Mouse (Mus musculus): ENCODE results near the gene Set. TPM values are rescaled to one million over a fixed set of nuclear protein-coding genes. Genes with fewer than 3 reads are reported as not detected.
"Not testable (repeated sequence)": the region's sequence is repeated elsewhere in the genome, so short reads cannot be mapped to it uniquely, and the experiment has no call there.

Gene Set
- polyA plus RNA-seq, 1 experiment from 2014 or later = 400 TPM

- H3K36me3 ChIP-seq = peaks cover 15% of the 10 kb centered on the region
- 0 out of 2 replicates have a peak overlapping the region, but pooled peaks have one; percentile 64 for H3K4me2 ChIP-seq
- H3K4me3 ChIP-seq = peak overlapping the region; percentile 72; the same call in 1 of the 2 replicates
- 96% methylated on average over 6 of the region's 6 CpGs for WGBS
- H3K27me3 ChIP-seq = no peaks in the 10 kb centered on the region
- H3K9me3 ChIP-seq = no peaks in the 10 kb centered on the region
- H3K9ac ChIP-seq = no peak overlapping the region
- peaks cover 22% of the 10 kb centered on the region for H3K4me1 ChIP-seq (replicated peaks)
- no peak overlapping the region for H3K27ac ChIP-seq
- no peak for ATAC-seq (ENCODE audit: low FRiP score)
Observed at GRCm38 (mm10) chr2:30047127-30047526, 10.1 kb upstream of the Set start.

- ATAC-seq (ENCODE audit: low FRiP score) = no peak
- Histone ChIP-seq H3K36me3 (peaks cover 15% of the 10 kb centered on the region), H3K4me1 (replicated peaks) (peaks cover 15% of the 10 kb centered on the region), H3K4me3 (peak overlapping the region; percentile 72), H3K9ac (peak overlapping the region; percentile 86), H3K27ac (peak overlapping the region; percentile 96), H3K27me3 (peaks cover 3% of the 10 kb centered on the region; the same call in 1 of the 2 replicates), H3K4me2 (peak overlapping the region; percentile 64), H3K9me3 (no peaks in the 10 kb centered on the region)
- 53% methylated on average over 11 of the region's 11 CpGs for WGBS
Observed at GRCm38 (mm10) chr2:30048101-30048501, 9.1 kb upstream of the Set start.

GRCm38 (mm10) chr2:30048699-30049388, 8.3 kb upstream of the Set start, which contains the start of gene Wdr34:
Gene Wdr34 (minus strand): TSS chr2:30048881.
- H3K9me3 ChIP-seq = no peaks in the 10 kb centered on the region
- ATAC-seq (ENCODE audit: low FRiP score) = peak; percentile 95
- WGBS = 1% methylated on average over 54 of the region's 54 CpGs
- H3K4me1 ChIP-seq (replicated peaks) = peaks cover 15% of the 10 kb centered on the region
- H3K9ac ChIP-seq = peak within 1 kb of the TSS; percentile 86
- H3K36me3 ChIP-seq = peaks cover 15% of the 10 kb centered on the region
- peak within 1 kb of the TSS; percentile 64 for H3K4me2 ChIP-seq
- H3K4me3 ChIP-seq = peak within 1 kb of the TSS; percentile 72
- H3K27me3 ChIP-seq = peaks cover 9% of the 10 kb centered on the region; the same call in 1 of the 2 replicates
- peak within 1 kb of the TSS; percentile 96 for H3K27ac ChIP-seq

- no peak for ATAC-seq (ENCODE audit: low FRiP score)
- H3K4me3 ChIP-seq = no peak overlapping the region
Observed at GRCm38 (mm10) chr2:30049831-30050230, 7.3 kb upstream of the Set start.

GRCm38 (mm10) chr2:30051992-30052761, 5.0 kb upstream of the Set start:
- no peak overlapping the region for H3K4me3 ChIP-seq
- peaks cover 15% of the 10 kb centered on the region for H3K4me1 ChIP-seq (replicated peaks)
- no peak overlapping the region for H3K9ac ChIP-seq
- peaks cover 12% of the 10 kb centered on the region; the same call in 1 of the 2 replicates for H3K27me3 ChIP-seq
- H3K4me2 ChIP-seq = no peak overlapping the region
- ATAC-seq (ENCODE audit: low FRiP score) = no peak
- no peaks in the 10 kb centered on the region for H3K36me3 ChIP-seq
- WGBS = 46% methylated on average over 6 of the region's 6 CpGs
- no peaks in the 10 kb centered on the region for H3K9me3 ChIP-seq
- H3K27ac ChIP-seq = no peak overlapping the region

More at GRCm38 (mm10) chr2:30049831-30050230, 7.3 kb upstream of the Set start:
- 92% methylated on average over 3 of the region's 3 CpGs for WGBS
- Histone ChIP-seq H3K9ac (no peak overlapping the region), H3K27ac (0 out of 2 replicates have a peak overlapping the region, but pooled peaks have one; percentile 18), H3K36me3 (peaks cover 11% of the 10 kb centered on the region), H3K4me2 (no peak overlapping the region), H3K4me1 (replicated peaks) (peaks cover 15% of the 10 kb centered on the region), H3K9me3 (no peaks in the 10 kb centered on the region), H3K27me3 (peaks cover 12% of the 10 kb centered on the region; the same call in 1 of the 2 replicates)

- H3K4me1 ChIP-seq (replicated peaks); H3K27ac ChIP-seq; H3K9me3 ChIP-seq; H3K4me2 ChIP-seq; H3K4me3 ChIP-seq; H3K9ac ChIP-seq; ATAC-seq (ENCODE audit: low FRiP score); H3K36me3 ChIP-seq: not testable (repeated sequence)
- 96% methylated on average over 3 of the region's 3 CpGs for WGBS
- peaks cover 12% of the 10 kb centered on the region; the same call in 1 of the 2 replicates for H3K27me3 ChIP-seq
Observed at GRCm38 (mm10) chr2:30055310-30055709, 1.9 kb upstream of the Set start.

GRCm38 (mm10) chr2:30056736-30057135, 442 bp upstream of the Set start:
- Histone ChIP-seq H3K9ac (no peak overlapping the region), H3K27me3 (peaks cover 12% of the 10 kb centered on the region; the same call in 1 of the 2 replicates), H3K36me3 (no peaks in the 10 kb centered on the region), H3K4me2 (no peak overlapping the region), H3K4me1 (replicated peaks) (peaks cover 13% of the 10 kb centered on the region), H3K27ac (no peak overlapping the region), H3K4me3 (no peak overlapping the region), H3K9me3 (no peaks in the 10 kb centered on the region)
- no peak for ATAC-seq (ENCODE audit: low FRiP score)
- WGBS = 87% methylated on average over 3 of the region's 3 CpGs

GRCm38 (mm10) chr2:30058418-30058817, 1.2 kb downstream of the Set start:
- H3K4me2 ChIP-seq = no peak overlapping the region

GRCm38 (mm10) chr2:30061215-30062166, 4.3 kb downstream of the Set start:
- no peak for ATAC-seq (ENCODE audit: low FRiP score)
- H3K9ac ChIP-seq = peak overlapping the region; percentile 66
- no peaks in the 10 kb centered on the region for H3K9me3 ChIP-seq
- no peaks in the 10 kb centered on the region for H3K27me3 ChIP-seq
- peak overlapping the region; percentile 46 for H3K4me3 ChIP-seq
- H3K27ac ChIP-seq = peak overlapping the region; percentile 75
- no peaks in the 10 kb centered on the region for H3K36me3 ChIP-seq
- 9% methylated on average over 36 of the region's 37 CpGs for WGBS
- H3K4me1 ChIP-seq (replicated peaks) = peaks cover 42% of the 10 kb centered on the region
- H3K4me2 ChIP-seq = peak overlapping the region; percentile 77

More at GRCm38 (mm10) chr2:30058418-30058817, 1.2 kb downstream of the Set start:
- Histone ChIP-seq H3K9ac (no peak overlapping the region), H3K9me3 (no peaks in the 10 kb centered on the region), H3K27ac (no peak overlapping the region), H3K4me3 (no peak overlapping the region), H3K27me3 (0 out of 2 replicates have a peak, but pooled peaks cover 6% of the 10 kb centered on the region), H3K4me1 (replicated peaks) (peaks cover 30% of the 10 kb centered on the region), H3K36me3 (no peaks in the 10 kb centered on the region)
- ATAC-seq (ENCODE audit: low FRiP score) = no peak
- 29% methylated on average over 5 of the region's 5 CpGs for WGBS

- WGBS = 0% methylated on average over 40 of the region's 40 CpGs
- H3K27ac ChIP-seq = peak overlapping the region; percentile 75
- no peak for ATAC-seq (ENCODE audit: low FRiP score)
- H3K4me1 ChIP-seq (replicated peaks) = peaks cover 37% of the 10 kb centered on the region
- peak overlapping the region; percentile 46 for H3K4me3 ChIP-seq
- no peaks in the 10 kb centered on the region for H3K9me3 ChIP-seq
- H3K9ac ChIP-seq = peak overlapping the region; percentile 66
- H3K36me3 ChIP-seq = no peaks in the 10 kb centered on the region
- no peaks in the 10 kb centered on the region for H3K27me3 ChIP-seq
- peak overlapping the region; percentile 77 for H3K4me2 ChIP-seq
Observed at GRCm38 (mm10) chr2:30062249-30063093, 5.3 kb downstream of the Set start.

GRCm38 (mm10) chr2:30063235-30063634, 6.1 kb downstream of the Set start:
- no peaks in the 10 kb centered on the region for H3K9me3 ChIP-seq
- H3K4me1 ChIP-seq (replicated peaks) = peaks cover 42% of the 10 kb centered on the region
- no peaks in the 10 kb centered on the region for H3K27me3 ChIP-seq
- H3K4me2 ChIP-seq = peak overlapping the region; percentile 77
- no peak for ATAC-seq (ENCODE audit: low FRiP score)
- peak overlapping the region; percentile 66 for H3K9ac ChIP-seq
- H3K27ac ChIP-seq = peak overlapping the region; percentile 75
- peaks cover under 1% of the 10 kb centered on the region for H3K36me3 ChIP-seq
- WGBS = 6% methylated on average over 8 of the region's 8 CpGs
- H3K4me3 ChIP-seq = peak overlapping the region; percentile 46
